Mouse (Mus musculus) liver, embryonic 15.5 days (tissue): ENCODE results near the gene Colgalt1. TPM values are rescaled to one million over a fixed set of nuclear protein-coding genes. Genes with fewer than 3 reads are reported as not detected.

Source experiments
- ATAC-seq: fragments of 200-750 bp; cut with Nextera tagmentation; 2 replicates; pipeline ENCODE4 v1.8.0; 2017; ENCODE audit warnings: moderate number of reproducible peaks, mild to moderate bottlenecking, moderate library complexity; ENCODE audit not compliant: insufficient read depth
- H3K27ac ChIP-seq: fragments of 300-500 bp; sonication (generic); replicated peaks from 2 replicates; pipeline ENCODE4 v1.5.1; 2015; ENCODE audit warnings: mild to moderate bottlenecking, inconsistent platforms
- H3K27me3 ChIP-seq: fragments of 300-500 bp; sonication (generic); 2 replicates; pipeline ENCODE4 v1.6.1; 2015; ENCODE audit warnings: mild to moderate bottlenecking, inconsistent platforms
- H3K36me3 ChIP-seq: fragments of 300-500 bp; sonication (generic); replicated peaks from 2 replicates; pipeline ENCODE4 v1.6.1; 2015; ENCODE audit warnings: moderate library complexity, mild to moderate bottlenecking, inconsistent platforms
- H3K4me1 ChIP-seq: fragments of 300-500 bp; sonication (generic); replicated peaks from 2 replicates; pipeline ENCODE4 v1.6.1; 2015; ENCODE audit warnings: inconsistent platforms
- H3K4me2 ChIP-seq: fragments of 300-500 bp; sonication (generic); 2 replicates; pipeline ENCODE4 v1.6.1; 2015; ENCODE audit warnings: moderate library complexity, mild to moderate bottlenecking, inconsistent platforms
- H3K4me3 ChIP-seq: fragments of 300-500 bp; sonication (generic); replicated peaks from 2 replicates; pipeline ENCODE4 v1.5.1; 2015; ENCODE audit warnings: mild to moderate bottlenecking, inconsistent platforms
- H3K9ac ChIP-seq: fragments of 300-500 bp; sonication (generic); 2 replicates; pipeline ENCODE4 v1.6.1; 2015; ENCODE audit warnings: moderate library complexity, mild to moderate bottlenecking, inconsistent platforms
- H3K9me3 ChIP-seq: fragments of 300-500 bp; sonication (generic); replicated peaks from 2 replicates; pipeline ENCODE4 v1.6.1; 2016; ENCODE audit warnings: inconsistent platforms
- WGBS: fragments of 180-500 bp; shearing (Covaris S2); methylation state at CpG from one replicate; pipeline ENCODE4 v1.1.7; 2015; ENCODE audit warnings: mixed read lengths; ENCODE audit not compliant: insufficient replicate concordance; 5-methylcytosine and 5-hydroxymethylcytosine counted together
- polyA plus RNA-seq: library from polyadenylated mRNA; unstranded; fragments of >200 nt; fragmentation: Nextera tagmentation; extraction: Ambion mirVana; gene quantifications from 2 replicates; pipeline ENCODE4 v1.2.1, GENCODE M21; 2015

Gene Colgalt1
- polyA plus RNA-seq, result 23.0 and 25.6 TPM in 2 replicates

GRCm38 (mm10) chr8:71610822-71611651 lies at the start of gene Colgalt1:
Gene Colgalt1, plus strand, starts transcription at chr8:71610998.
- Histone ChIP-seq H3K27me3 (no peaks in the 10 kb centered on the region), H3K27ac (peak within 1 kb of the TSS; percentile 77), H3K4me2 (peak within 1 kb of the TSS; percentile 99), H3K9me3 (no peaks in the 10 kb centered on the region), H3K9ac (peak within 1 kb of the TSS; percentile 81), H3K4me3 (peak within 1 kb of the TSS; percentile 83), H3K36me3 (peaks cover 28% of the 10 kb centered on the region), H3K4me1 (peaks cover 40% of the 10 kb centered on the region)
- WGBS, result under 1% methylated on average over 82 of the region's 82 CpGs
- peak; percentile 99 for ATAC-seq

GRCm38 (mm10) chr8:71561401-71561800 lies 49.4 kb upstream of the Colgalt1 start:
- no peak overlapping the region for H3K4me3 ChIP-seq
- no peak overlapping the region for H3K27ac ChIP-seq
- no peak for ATAC-seq
- no peak overlapping the region; the same call in 1 of the 2 replicates for H3K4me2 ChIP-seq
- H3K9ac ChIP-seq, result no peak overlapping the region
- peaks cover 41% of the 10 kb centered on the region for H3K4me1 ChIP-seq
- peaks cover 65% of the 10 kb centered on the region for H3K27me3 ChIP-seq
- WGBS, result 4% methylated on average over 15 of the region's 15 CpGs
- no peaks in the 10 kb centered on the region for H3K36me3 ChIP-seq
- H3K9me3 ChIP-seq, result no peaks in the 10 kb centered on the region; the same call in 1 of the 2 replicates

DNA sequence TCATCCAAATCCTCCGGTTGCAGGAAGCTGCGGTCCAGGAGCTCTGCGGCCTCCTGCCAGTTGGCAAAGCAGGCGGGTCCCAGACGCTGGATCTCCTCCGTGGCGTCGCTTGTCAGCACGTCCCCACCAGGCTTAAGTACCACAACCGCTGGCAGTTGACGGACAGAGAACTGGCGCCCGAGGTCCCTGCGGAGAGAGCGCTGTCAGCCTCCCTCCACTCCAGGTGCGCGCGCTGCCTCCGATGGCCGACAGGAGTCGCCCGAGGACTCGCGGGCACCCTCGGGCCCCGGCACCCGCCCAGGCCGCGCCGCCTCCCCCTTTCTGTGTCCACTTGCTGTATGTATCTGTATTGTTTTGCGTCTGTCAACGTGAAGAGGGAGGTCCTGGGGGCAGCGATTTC lies 48.0 kb upstream of the Colgalt1 start:
- Histone ChIP-seq H3K9ac (no peak overlapping the region), H3K27me3 (peaks cover 61% of the 10 kb centered on the region), H3K4me1 (peaks cover 40% of the 10 kb centered on the region), H3K9me3 (no peaks in the 10 kb centered on the region; the same call in 1 of the 2 replicates), H3K36me3 (no peaks in the 10 kb centered on the region), H3K27ac (no peak overlapping the region), H3K4me2 (peak overlapping the region; percentile 48), H3K4me3 (peak overlapping the region; percentile 18; the same call in 1 of the 2 replicates)
- no peak for ATAC-seq
- under 1% methylated on average over 33 of the region's 33 CpGs for WGBS

- H3K36me3 ChIP-seq, result no peaks in the 10 kb centered on the region
- no peak overlapping the region for H3K27ac ChIP-seq
- no peak overlapping the region for H3K4me3 ChIP-seq
- H3K9me3 ChIP-seq, result no peaks in the 10 kb centered on the region; the same call in 1 of the 2 replicates
- no peak overlapping the region for H3K9ac ChIP-seq
- peaks cover 61% of the 10 kb centered on the region for H3K27me3 ChIP-seq
- no peak overlapping the region for H3K4me2 ChIP-seq
- no peak for ATAC-seq
- WGBS, result 80% methylated on average over 4 of the region's 4 CpGs
- H3K4me1 ChIP-seq, result peaks cover 36% of the 10 kb centered on the region
These were observed 46.8 kb upstream of the Colgalt1 start for GRCm38 (mm10) chr8:71563992-71564391.

DNA sequence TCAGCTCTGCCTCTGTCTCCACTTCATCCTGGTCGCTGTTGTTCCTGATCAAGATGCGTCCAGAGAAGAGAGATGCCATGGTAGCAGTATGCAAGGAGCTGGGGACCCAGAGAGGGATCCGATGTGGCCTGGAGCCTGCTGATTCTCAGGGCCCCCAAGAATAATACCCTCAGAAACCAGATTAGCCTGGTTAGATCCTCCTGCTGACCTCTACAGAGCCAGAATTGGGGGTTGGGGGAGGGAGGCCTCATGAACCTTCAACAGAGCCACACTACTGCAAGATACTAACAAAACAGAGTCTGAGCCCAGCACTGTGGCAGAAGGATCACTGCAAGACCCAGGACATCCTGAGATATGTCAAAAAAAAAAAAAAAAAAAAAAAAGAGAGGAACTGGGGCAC lies 44.3 kb upstream of the Colgalt1 start, which contains the start of gene Nxnl1:
Gene Nxnl1, minus strand, starts transcription at position 101 of the 400 bp plus-strand sequence.
- no peak within 1 kb of the TSS for H3K9ac ChIP-seq
- H3K9me3 ChIP-seq, result no peaks in the 10 kb centered on the region; the same call in 1 of the 2 replicates
- H3K27ac ChIP-seq, result no peak within 1 kb of the TSS
- peaks cover 68% of the 10 kb centered on the region for H3K27me3 ChIP-seq
- 67% methylated on average over 3 of the region's 3 CpGs for whole genome bisulfite sequencing
- H3K4me3 ChIP-seq, result no peak within 1 kb of the TSS
- peaks cover 41% of the 10 kb centered on the region for H3K4me1 ChIP-seq
- no peak within 1 kb of the TSS for H3K4me2 ChIP-seq
- H3K36me3 ChIP-seq, result no peaks in the 10 kb centered on the region
- ATAC-seq, result no peak

GRCm38 (mm10) chr8:71567587-71567986 lies 43.2 kb upstream of the Colgalt1 start:
- Histone ChIP-seq H3K4me3 (no peak overlapping the region), H3K27ac (no peak overlapping the region), H3K9ac (no peak overlapping the region), H3K4me2 (no peak overlapping the region), H3K4me1 (peaks cover 37% of the 10 kb centered on the region), H3K27me3 (peaks cover 57% of the 10 kb centered on the region), H3K36me3 (no peaks in the 10 kb centered on the region), H3K9me3 (no peaks in the 10 kb centered on the region; the same call in 1 of the 2 replicates)
- ATAC-seq, result no peak
- 54% methylated on average over 7 of the region's 7 CpGs for WGBS

DNA sequence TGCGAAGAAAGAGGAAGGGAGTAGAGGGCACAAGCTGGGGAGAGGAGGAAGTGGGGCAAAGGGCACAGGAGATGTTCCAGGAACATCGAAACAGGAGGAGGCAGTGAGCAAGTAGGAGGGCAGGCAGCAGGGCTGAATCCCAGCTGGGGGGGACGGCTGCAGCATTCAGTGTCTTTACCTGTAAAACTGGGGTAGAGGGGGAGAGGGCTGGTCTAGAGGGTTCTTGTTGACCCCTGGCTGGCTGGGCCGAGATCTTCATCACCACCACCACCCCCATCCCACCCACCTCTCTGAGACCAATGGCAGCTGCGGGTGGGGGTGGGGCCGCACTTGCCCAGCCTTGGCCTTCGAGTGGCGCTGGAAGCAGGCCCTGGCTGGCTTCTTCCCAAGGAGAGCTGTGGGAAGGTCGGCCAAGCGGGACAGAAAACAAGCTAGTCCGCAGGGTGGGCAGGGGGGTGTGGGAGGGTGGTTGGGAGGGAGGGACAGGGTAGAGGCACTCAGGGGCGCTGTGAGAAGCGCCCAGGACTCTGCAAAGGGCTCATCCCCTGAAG lies 42.3 kb upstream of the Colgalt1 start, which contains the start of gene Slc27a1:
Gene Slc27a1, plus strand, starts transcription at position 496 of the 551 bp plus-strand sequence.
- no peak for ATAC-seq
- H3K4me1 ChIP-seq, result peaks cover 31% of the 10 kb centered on the region
- peak within 1 kb of the TSS; percentile 30; the same call in 1 of the 2 replicates for H3K9ac ChIP-seq
- peak within 1 kb of the TSS; percentile 57 for H3K4me3 ChIP-seq
- H3K27ac ChIP-seq, result 0 out of 2 replicates have a peak within 1 kb of the TSS, but pooled peaks have one; percentile 29
- H3K4me2 ChIP-seq, result peak within 1 kb of the TSS; percentile 73
- no peaks in the 10 kb centered on the region for H3K36me3 ChIP-seq
- WGBS, result 28% methylated on average over 13 of the region's 13 CpGs
- H3K9me3 ChIP-seq, result no peaks in the 10 kb centered on the region; the same call in 1 of the 2 replicates
- peaks cover 50% of the 10 kb centered on the region for H3K27me3 ChIP-seq

DNA sequence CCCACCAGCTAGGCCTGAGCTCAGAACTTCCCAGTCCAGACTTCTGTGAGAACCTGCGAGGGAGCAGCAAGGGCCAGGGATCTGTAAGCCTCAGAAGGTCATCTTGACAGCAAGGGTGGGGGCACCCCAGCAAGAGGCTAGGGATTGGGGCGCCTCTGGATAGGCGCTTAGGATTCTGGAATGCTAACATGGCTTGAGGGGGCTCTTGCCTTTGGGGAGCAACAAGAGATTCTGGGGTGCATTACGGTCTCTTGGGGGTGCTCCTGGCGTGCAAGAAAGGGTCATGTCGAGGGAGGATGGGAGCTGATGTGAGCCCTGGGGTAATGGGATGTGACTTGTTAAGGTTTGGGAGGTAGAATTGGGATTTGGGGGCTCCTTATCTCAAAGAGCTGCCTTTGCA lies 41.9 kb upstream of the Colgalt1 start:
- H3K36me3 ChIP-seq, result no peaks in the 10 kb centered on the region
- WGBS, result 47% methylated on average over 6 of the region's 6 CpGs
- no peaks in the 10 kb centered on the region; the same call in 1 of the 2 replicates for H3K9me3 ChIP-seq
- no peak overlapping the region for H3K9ac ChIP-seq
- peaks cover 50% of the 10 kb centered on the region for H3K27me3 ChIP-seq
- H3K4me3 ChIP-seq, result peak overlapping the region; percentile 57; the same call in 1 of the 2 replicates
- ATAC-seq, result no peak
- no peak overlapping the region for H3K27ac ChIP-seq
- H3K4me1 ChIP-seq, result peaks cover 31% of the 10 kb centered on the region
- H3K4me2 ChIP-seq, result peak overlapping the region; percentile 73

DNA sequence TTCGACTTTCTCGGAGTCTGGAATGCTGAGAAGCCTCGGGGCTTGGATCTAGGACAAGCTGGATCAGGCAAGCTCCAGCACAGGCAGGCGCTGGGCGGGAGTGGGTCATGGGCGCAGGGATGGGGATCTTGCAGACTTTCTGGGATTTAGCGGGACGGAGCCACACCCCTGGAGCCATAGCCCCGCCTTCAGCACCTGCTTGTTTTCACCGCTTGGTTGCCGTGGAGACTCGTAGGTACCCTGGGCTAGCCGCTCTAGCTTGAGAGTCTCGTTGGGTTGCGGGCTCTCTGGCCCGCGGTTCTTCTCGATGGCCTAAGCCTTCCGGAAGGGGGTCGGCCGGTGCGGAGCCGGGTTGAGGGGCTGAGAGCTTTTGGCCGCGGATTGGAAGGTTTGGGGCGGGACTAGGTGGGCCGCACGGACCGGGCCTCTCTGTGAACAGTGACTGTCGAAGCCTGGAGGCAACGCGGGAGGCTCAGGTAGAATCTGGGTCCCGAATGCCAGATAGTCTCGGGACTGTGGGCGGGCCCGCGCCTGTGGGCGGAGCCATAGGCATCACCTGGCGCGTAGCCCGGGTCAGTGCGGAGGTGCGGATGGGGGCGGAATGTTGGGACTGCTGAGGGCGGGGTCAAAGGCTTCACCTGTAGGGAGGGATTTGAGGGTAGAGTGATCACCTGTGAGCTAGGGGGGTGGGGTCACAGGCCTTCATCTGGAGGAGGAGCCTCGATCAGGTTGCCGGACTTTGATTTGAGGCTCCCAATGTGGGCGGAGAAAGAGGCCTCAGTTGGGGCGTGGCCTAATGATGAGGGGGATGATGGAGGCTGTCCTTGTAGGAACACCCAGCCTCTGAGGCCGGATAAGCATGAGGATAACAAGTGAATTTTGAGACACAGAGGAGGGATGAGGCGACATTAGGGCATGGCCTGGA lies 41.2 kb upstream of the Colgalt1 start:
- Histone ChIP-seq H3K4me1 (peaks cover 31% of the 10 kb centered on the region), H3K9ac (peak overlapping the region; percentile 30; the same call in 1 of the 2 replicates), H3K36me3 (no peaks in the 10 kb centered on the region), H3K4me3 (peak overlapping the region; percentile 57), H3K9me3 (no peaks in the 10 kb centered on the region), H3K27me3 (peaks cover 50% of the 10 kb centered on the region), H3K4me2 (peak overlapping the region; percentile 73), H3K27ac (0 out of 2 replicates have a peak overlapping the region, but pooled peaks have one; percentile 29)
- ATAC-seq, result peak; percentile 71
- 4% methylated on average over 51 of the region's 51 CpGs for WGBS

GRCm38 (mm10) chr8:71570291-71570954 lies 40.4 kb upstream of the Colgalt1 start:
- Histone ChIP-seq H3K9me3 (no peaks in the 10 kb centered on the region), H3K4me2 (peak overlapping the region; percentile 73), H3K27ac (no peak overlapping the region), H3K9ac (peak overlapping the region; percentile 40), H3K36me3 (no peaks in the 10 kb centered on the region), H3K27me3 (peaks cover 50% of the 10 kb centered on the region), H3K4me1 (peaks cover 31% of the 10 kb centered on the region), H3K4me3 (peak overlapping the region; percentile 57)
- WGBS, result under 1% methylated on average over 41 of the region's 41 CpGs
- peak; percentile 74 for ATAC-seq
